Mouse (Mus musculus) C2C12 (cell line): Measurements from ENCODE around the gene Fbxo42.

Experiments used
- CEBPB ChIP-seq: IDR thresholded peaks from one replicate; pipeline ENCODE4 v1.6.1; 2011; ENCODE audit warnings: low read depth, mild to moderate bottlenecking, control low read depth, moderate library complexity
- CTCF ChIP-seq: IDR thresholded peaks from one replicate; pipeline ENCODE4 v1.5.1; 2011; ENCODE audit not compliant: control insufficient read depth, insufficient read depth, insufficient read length
- MAX ChIP-seq: IDR thresholded peaks from one replicate; pipeline ENCODE4 v1.6.1; 2011; ENCODE audit warnings: mild to moderate bottlenecking, control low read depth
- USF1 ChIP-seq: IDR thresholded peaks from one replicate; pipeline ENCODE4 v1.6.1; 2011; ENCODE audit warnings: low read depth, mild to moderate bottlenecking, control low read depth, moderate library complexity

DNA sequence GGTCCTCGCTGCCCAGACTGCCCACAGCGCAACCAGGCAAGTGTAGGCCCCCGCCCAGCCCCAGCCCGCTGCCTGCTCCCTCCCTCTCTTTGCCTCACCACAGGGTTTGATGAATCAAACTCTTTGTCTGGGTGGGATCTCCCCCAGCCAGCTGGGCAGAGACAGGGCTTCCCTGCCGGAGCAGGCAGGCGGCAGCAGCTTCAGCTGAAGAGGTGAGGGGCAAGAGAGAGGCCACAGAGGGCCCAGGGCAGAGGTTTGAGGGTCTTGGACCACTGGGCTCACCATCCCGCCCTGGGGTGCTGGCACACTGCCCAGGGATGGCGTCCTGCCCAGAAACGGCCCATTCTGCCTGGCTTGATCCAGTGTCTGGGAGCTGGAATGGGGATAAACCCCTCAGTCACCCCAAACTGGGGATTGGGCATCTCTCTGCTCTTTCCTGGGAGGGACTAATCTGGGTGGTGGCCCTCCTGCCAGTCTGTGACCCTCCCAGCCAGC lies 97.3 kb downstream of the Fbxo42 start:
- TF ChIP-seq CTCF, result no peak
- TF ChIP-seq USF1, result no peak
- no peak for TF ChIP-seq MAX
- no peak for TF ChIP-seq CEBPB
